Comparison of ENCODE assay signal across 19 mouse cellular contexts in genomic region chr3:59101218-59101986, GRCm38 (mm10). TPM values are rescaled to one million over a fixed set of nuclear protein-coding genes. Genes with fewer than 3 reads are reported as not detected.
DNase-seq lines count a peak whose midpoint lies in the region; ATAC-seq and TF ChIP-seq lines count a peak whose summit lies in the region.
"Had no signal": no experiment of that assay in that cellular context is flagged by ENCODE, and none has a peak within 500 bp of the region (broad histone marks: within the 10 kb centered on the region; RNA-seq: fewer than 3 reads in every experiment).

TSS of gene Gpr171 (minus strand) at chr3:59101821.

- H3K4me3 ChIP-seq in liver, adult 2 months (ENCODE audit: insufficient read depth, low read depth, low read length) = no peak within 1 kb of the TSS
- H3K4me3 ChIP-seq in MEL (ENCODE audit: control insufficient read depth in 1 of 2, insufficient read depth in 1 of 2, low read depth in 2 of 2, low read length in 2 of 2) = no peak within 1 kb of the TSS
- peak within 1 kb of the TSS; percentile 11; the same call in 1 of the 2 replicates for H3K4me3 ChIP-seq in liver, postnatal 0 days (ENCODE audit: low read depth, low read length)
- H3K4me3 ChIP-seq in hindbrain, embryonic 14.5 days (replicated peaks; ENCODE audit: low read length) = no peak within 1 kb of the TSS
- H3K4me3 ChIP-seq: heart, adult 2 months; left cerebral cortex, adult 2 months had no signal

- H3K4me2 ChIP-seq in liver, postnatal 0 days (ENCODE audit: low read depth, low read length) = peak within 1 kb of the TSS; percentile 30; the same call in 1 of the 2 replicates
- H3K4me2 ChIP-seq in hindbrain, embryonic 14.5 days (replicated peaks) = no peak within 1 kb of the TSS

- TF ChIP-seq CTCF in liver, adult 2 months (IDR thresholded peaks at IDR 0.05; ENCODE audit: low read depth, low read length) = no peak
- TF ChIP-seq CTCF in MEL (IDR thresholded peaks at IDR 0.05 in 2 of 3, conservative IDR thresholded peaks at IDR 0.05 in 1 of 3; ENCODE audit: control insufficient read depth in 1 of 3, insufficient read depth in 1 of 3, low read depth in 2 of 3, low read length in 3 of 3, poor library complexity in 1 of 3, severe bottlenecking in 1 of 3) = no peak
- TF ChIP-seq CTCF in liver, postnatal 0 days (IDR thresholded peaks at IDR 0.05; ENCODE audit: low read depth) = no peak

- H3K27ac ChIP-seq in liver, adult 2 months (replicated peaks; ENCODE audit: insufficient read depth, low read depth, low read length) = no peak within 1 kb of the TSS; the same call in 1 of the 2 replicates
- peak within 1 kb of the TSS; percentile 15; the same call in 1 of the 2 replicates for H3K27ac ChIP-seq in MEL (ENCODE audit: control insufficient read depth, low read depth, low read length)
- H3K27ac ChIP-seq in liver, postnatal 0 days (ENCODE audit: low read depth) = peak within 1 kb of the TSS; percentile 64
- no peak within 1 kb of the TSS for H3K27ac ChIP-seq in hindbrain, embryonic 14.5 days
- H3K27ac ChIP-seq: heart, adult 2 months; left cerebral cortex, adult 2 months; liver, embryonic 14.5 days had no signal

- 76% methylated on average over 6 of the region's 6 CpGs for WGBS in liver, adult 2 months
- 43% methylated on average over 6 of the region's 6 CpGs for WGBS in liver, postnatal 0 days (ENCODE audit: insufficient replicate concordance)
- 92% methylated on average over 6 of the region's 6 CpGs for WGBS in hindbrain, embryonic 14.5 days

- no peaks in the 10 kb centered on the region for H3K36me3 ChIP-seq in liver, adult 2 months (ENCODE audit: control insufficient read depth, insufficient read depth, low read length)
- H3K36me3 ChIP-seq in MEL (ENCODE audit: control insufficient read depth in 1 of 2, insufficient read depth in 2 of 2, low read length in 2 of 2) = peaks cover 0 to 11% of the 10 kb centered on the region in 2 experiments; a peak in 2 of 4 replicates
- H3K36me3 ChIP-seq in liver, postnatal 0 days (replicated peaks; ENCODE audit: insufficient read depth, low read length) = no peaks in the 10 kb centered on the region
- H3K36me3 ChIP-seq in hindbrain, embryonic 14.5 days (replicated peaks; ENCODE audit: control insufficient read depth, insufficient read depth) = no peaks in the 10 kb centered on the region

- H3K4me1 ChIP-seq in liver, adult 2 months (ENCODE audit: control insufficient read depth, insufficient read depth, low read length) = peaks cover 2% of the 10 kb centered on the region; the same call in 1 of the 2 replicates
- peaks cover 5 to 16% of the 10 kb centered on the region in 2 experiments for H3K4me1 ChIP-seq in MEL (ENCODE audit: control insufficient read depth in 1 of 2, insufficient read depth in 2 of 2, low read length in 2 of 2)
- no peaks in the 10 kb centered on the region for H3K4me1 ChIP-seq in liver, postnatal 0 days (ENCODE audit: insufficient read depth)
- H3K4me1 ChIP-seq in hindbrain, embryonic 14.5 days (replicated peaks; ENCODE audit: control insufficient read depth, insufficient read depth, low read length) = no peaks in the 10 kb centered on the region

- ATAC-seq in liver, postnatal 0 days = no peak
- no peak for ATAC-seq in hindbrain, embryonic 14.5 days (ENCODE audit: low FRiP score)
- ATAC-seq: intestine, postnatal 0 days; Patski had no signal

- no peaks in the 10 kb centered on the region for H3K79me2 ChIP-seq in liver, adult 2 months (ENCODE audit: control insufficient read depth, insufficient read depth, low read length)
- H3K79me2 ChIP-seq in MEL (ENCODE audit: control insufficient read depth, insufficient read depth, low read length, poor library complexity) = no peaks in the 10 kb centered on the region

- no peak within 1 kb of the TSS for H3K9ac ChIP-seq in liver, adult 2 months (ENCODE audit: low read depth, low read length)
- H3K9ac ChIP-seq in MEL (ENCODE audit: control insufficient read depth, low read depth, low read length, poor library complexity, severe bottlenecking) = no peak within 1 kb of the TSS
- H3K9ac ChIP-seq in liver, postnatal 0 days (replicated peaks) = no peak within 1 kb of the TSS
- H3K9ac ChIP-seq in hindbrain, embryonic 14.5 days = no peak within 1 kb of the TSS
- H3K9ac ChIP-seq: liver, embryonic 14.5 days had no signal

- no peak for TF ChIP-seq POLR2A in liver, adult 2 months (IDR thresholded peaks at IDR 0.05; ENCODE audit: extremely low read depth, insufficient read depth, low read length)
- TF ChIP-seq POLR2A in MEL (IDR thresholded peaks at IDR 0.05; ENCODE audit: control insufficient read depth in 1 of 2, insufficient read depth in 1 of 2, low read depth in 1 of 2, low read length in 2 of 2, poor library complexity in 1 of 2) = no peak

- no peaks in the 10 kb centered on the region for H3K27me3 ChIP-seq in liver, adult 2 months (ENCODE audit: control insufficient read depth, insufficient read depth, low read length)
- peaks cover 0 to under 1% of the 10 kb centered on the region in 2 experiments; a peak in 2 of 4 replicates for H3K27me3 ChIP-seq in MEL (ENCODE audit: control insufficient read depth in 1 of 2, insufficient read depth in 2 of 2, low read length in 2 of 2)
- H3K27me3 ChIP-seq in liver, postnatal 0 days (ENCODE audit: insufficient read depth, low read length) = no peaks in the 10 kb centered on the region
- no peaks in the 10 kb centered on the region for H3K27me3 ChIP-seq in hindbrain, embryonic 14.5 days (ENCODE audit: control insufficient read depth, insufficient read depth, low read length)
- H3K27me3 ChIP-seq: Patski had no signal

- TF ChIP-seq EP300 in MEL (IDR thresholded peaks at IDR 0.05; ENCODE audit: low read depth in 1 of 2, low read length in 2 of 2) = peak in 1 of 2 experiments; percentile 42; a peak in 1 of 4 replicates
- TF ChIP-seq EP300 in liver, postnatal 0 days (IDR thresholded peaks at IDR 0.05; ENCODE audit: low read depth) = no peak

- no peak for TF ChIP-seq RAD21 in MEL (IDR thresholded peaks at IDR 0.05; ENCODE audit: low read depth, low read length)

- no peaks in the 10 kb centered on the region for H3K9me3 ChIP-seq in MEL (replicated peaks; ENCODE audit: insufficient read depth, low read length)
- H3K9me3 ChIP-seq in liver, postnatal 0 days (ENCODE audit: low read length) = no peaks in the 10 kb centered on the region
- no peaks in the 10 kb centered on the region for H3K9me3 ChIP-seq in hindbrain, embryonic 14.5 days (ENCODE audit: control insufficient read depth, low read length)

- DNase-seq in liver, adult 2 months (ENCODE audit: extremely low read depth, low read depth, low spot score) = peak; percentile 27
- no peak for DNase-seq in liver
- DNase-seq in MEL (ENCODE audit: low read depth, low spot score) = no peak
- DNase-seq in liver, postnatal 0 days = no peak
- DNase-seq in thymus, postnatal 14 days = peak; percentile 40
- no peak for DNase-seq in adrenal gland, postnatal 36 days
- DNase-seq in urinary bladder, postnatal 4 days (ENCODE audit: low spot score in 2 of 2) = no peak
- no peak for DNase-seq in hindbrain, embryonic 14.5 days (ENCODE audit: low spot score)
- DNase-seq: adrenal gland, adult 8-10 months; cerebellum, adult 18-20 months; heart, adult 2 months; heart, postnatal 4 days; kidney, postnatal 36 days; right cerebral cortex, postnatal 25 days had no signal

TF ChIP-seq in MEL, 35 proteins besides CTCF, POLR2A, EP300 and RAD21:
- TF ChIP-seq USF2 (IDR thresholded peaks at IDR 0.05; ENCODE audit: borderline replicate concordance in 1 of 2, insufficient read depth in 1 of 2, low read depth in 1 of 2, low read length in 2 of 2) (no peak), CHD1 (IDR thresholded peaks at IDR 0.05; ENCODE audit: low read depth, low read length) (no peak), ELF1 (IDR thresholded peaks at IDR 0.05; ENCODE audit: low read depth, low read length) (peak; percentile 68), TAL1 (IDR thresholded peaks at IDR 0.05; ENCODE audit: low read length) (no peak), MAFK (IDR thresholded peaks at IDR 0.05; ENCODE audit: borderline replicate concordance, low read depth, low read length) (no peak), TBP (IDR thresholded peaks at IDR 0.05; ENCODE audit: low read depth, low read length) (no peak), GATA1 (IDR thresholded peaks at IDR 0.05; ENCODE audit: low read depth, low read length) (0 out of 2 replicates have a peak, but pooled peaks have one; percentile 28), MXI1 (IDR thresholded peaks at IDR 0.05; ENCODE audit: low read depth, low read length) (no peak), ZMIZ1 (IDR thresholded peaks at IDR 0.05; ENCODE audit: low read depth, low read length) (no peak)

RNA-seq across cellular contexts. Expression of gene Gpr171, which starts in this region (rescaled TPM):
- 0.28 and 0.40 TPM in 2 replicates for total RNA-seq in liver, adult 2 months (2014; rRNA removed)
- 0.09 TPM in 1 of 2 replicates, not detected in the other for polyA plus RNA-seq in liver, adult 2 months (2012; rRNA removed)
- not detected in 2 replicates for total RNA-seq in MEL (2012; rRNA removed)
- polyA plus RNA-seq in MEL (2012; ENCODE audit: insufficient read depth in 1 of 2, insufficient read length in 2 of 2, low read depth in 1 of 2, low replicate concordance in 2 of 2, missing spikeins in 1 of 2) = not detected
- 2.0 and 2.1 TPM in 2 replicates for polyA plus RNA-seq in liver, postnatal 0 days (2015; fragmentation: Nextera tagmentation; extraction: Ambion mirVana)
- under 1 TPM in 1 of 2 experiments, not detected in 1; 0.26 TPM for total RNA-seq in adrenal gland, postnatal 36 days (2021)
- polyA plus RNA-seq in hindbrain, embryonic 14.5 days (2014; fragmentation: Nextera tagmentation; extraction: Ambion mirVana) = 0.81 and 1.3 TPM in 2 replicates
- total RNA-seq: heart, postnatal 4 days; left cerebral cortex, adult 2 months had no signal
- polyA plus RNA-seq: C2C12, Patski had no signal

Comparison
In these comparisons a context has a peak if more than half of its experiments do, and no peak if none do; other contexts are left out.
1. H3K27ac ChIP-seq: peak in MEL (single experiment) and liver, postnatal 0 days (single experiment); none in liver, adult 2 months (single experiment) and hindbrain, embryonic 14.5 days (single experiment).
2. Peak in DNase-seq in liver, adult 2 months; RNA of the gene not detected or under 1 TPM.